Mouse (Mus musculus): ENCODE data around the gene Bcl2l10.

DNA sequence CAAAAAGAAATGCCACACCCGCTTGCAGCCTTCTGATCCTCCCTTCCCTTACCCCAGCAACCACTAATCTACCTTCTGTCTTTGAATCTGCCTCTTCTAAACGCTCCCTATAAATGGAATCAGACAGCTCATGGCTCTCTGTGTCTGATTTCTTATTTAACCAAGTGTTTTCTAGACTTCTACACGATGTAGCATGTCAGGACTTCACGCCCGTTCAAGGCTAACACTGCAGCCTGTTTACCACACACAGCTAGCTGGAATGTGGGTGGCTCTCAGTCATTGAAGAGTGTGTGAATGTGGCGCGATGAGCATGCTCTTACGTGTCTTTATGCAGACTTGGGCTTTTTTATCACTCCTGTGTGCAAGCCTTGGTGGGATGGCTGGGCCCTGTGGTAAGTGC lies 5.5 kb downstream of the Bcl2l10 start:
- no peak for TF ChIP-seq CTCF (IDR thresholded peaks at IDR 0.05; ENCODE audit: low read depth)
- no peak for TF ChIP-seq EP300 (IDR thresholded peaks at IDR 0.05; ENCODE audit: low read depth)
